Mouse (Mus musculus): Measurements from ENCODE around the gene Cep95.
"Not testable (repeated sequence)": the region's sequence is repeated elsewhere in the genome, so short reads cannot be mapped to it uniquely, and the experiment has no call there.

Cep95 gene

GRCm38 (mm10) chr11:106788775-106789459 lies at the start of gene Cep95, which contains the start of gene Ddx5:
Gene Cep95 (plus strand): TSS chr11:106789252.
Gene Ddx5 (minus strand): TSS chr11:106789185.
- peak; percentile 100 for DNase-seq (ENCODE audit: low read depth, low spot score)

- DNase-seq (ENCODE audit: low read depth, low spot score), result not testable (repeated sequence)
These were observed 48.3 kb upstream of the Cep95 start for GRCm38 (mm10) chr11:106740724-106741123.

- DNase-seq (ENCODE audit: low read depth, low spot score), result peak; percentile 77
These were observed 47.8 kb upstream of the Cep95 start for GRCm38 (mm10) chr11:106741232-106741631.

- no peak for DNase-seq (ENCODE audit: low read depth, low spot score)
These were observed 47.2 kb upstream of the Cep95 start for GRCm38 (mm10) chr11:106741826-106742225.

DNA sequence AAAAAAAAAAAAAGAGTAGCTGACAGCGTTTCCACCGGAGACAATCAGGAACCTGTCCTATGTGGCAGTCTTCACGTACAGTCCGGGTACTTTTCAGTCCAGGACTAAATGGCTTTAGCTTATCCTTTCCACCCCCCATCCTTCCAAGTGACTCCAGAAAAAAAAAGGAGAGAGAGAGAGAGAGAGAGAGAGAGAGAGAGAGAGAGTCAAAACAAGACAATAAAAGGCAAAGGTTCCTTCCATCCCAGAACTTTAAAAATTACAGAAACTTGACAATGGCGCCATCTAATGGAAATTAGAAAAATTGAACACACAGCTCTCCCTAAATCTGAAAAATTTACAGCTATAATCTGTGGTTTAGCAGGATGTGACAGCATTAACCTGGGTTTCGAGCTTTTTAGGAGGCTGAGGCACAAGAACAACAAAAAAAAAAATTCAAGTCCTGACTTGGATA lies 46.6 kb upstream of the Cep95 start:
- DNase-seq (ENCODE audit: low read depth, low spot score), result peak; percentile 59

GRCm38 (mm10) chr11:106744949-106745348 lies 44.1 kb upstream of the Cep95 start:
- DNase-seq (ENCODE audit: low read depth, low spot score), result no peak

DNA sequence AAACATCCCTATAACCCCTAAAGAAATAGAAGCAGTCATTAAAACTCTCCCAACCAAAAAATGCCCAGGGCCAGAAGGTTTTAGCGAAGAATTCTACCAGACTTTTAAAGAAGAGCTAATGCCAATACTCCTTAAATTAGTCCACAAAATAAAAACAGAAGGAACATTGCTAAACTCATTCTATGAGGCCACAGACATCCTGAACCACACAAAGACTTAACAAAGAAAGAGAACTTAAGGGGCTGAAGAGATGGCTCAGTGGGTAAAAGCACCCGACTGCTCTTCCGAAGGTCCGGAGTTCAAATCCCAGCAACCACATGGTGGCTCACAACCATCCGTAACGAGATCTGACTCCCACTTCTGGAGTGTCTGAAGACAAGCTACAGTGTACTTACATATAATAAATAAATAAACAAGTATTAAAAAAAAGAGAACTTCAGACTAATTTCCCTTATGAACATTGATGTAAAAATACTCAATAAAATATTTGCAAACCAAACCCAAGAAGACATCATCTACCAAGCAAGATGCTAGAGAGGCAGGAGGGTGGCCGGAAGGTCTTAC lies 39.4 kb upstream of the Cep95 start:
- DNase-seq (ENCODE audit: low read depth, low spot score), result not testable (repeated sequence)

GRCm38 (mm10) chr11:106750121-106750751 lies 38.8 kb upstream of the Cep95 start, which contains the start of gene Pecam1:
Gene Pecam1 (minus strand): TSS chr11:106750628.
- no peak for DNase-seq (ENCODE audit: low read depth, low spot score)

GRCm38 (mm10) chr11:106751039-106752018 lies 37.7 kb upstream of the Cep95 start, which contains the start of gene Milr1:
Gene Milr1 (plus strand): TSS chr11:106751226.
- DNase-seq (ENCODE audit: low read depth, low spot score), result no peak

- peak; percentile 44 for DNase-seq (ENCODE audit: low read depth, low spot score)
These were observed 36.9 kb upstream of the Cep95 start for GRCm38 (mm10) chr11:106752103-106752502.

- no peak for DNase-seq (ENCODE audit: low read depth, low spot score)
These were observed 35.7 kb upstream of the Cep95 start for GRCm38 (mm10) chr11:106753314-106753713.

- no peak for DNase-seq (ENCODE audit: low read depth, low spot score)
These were observed 33.5 kb upstream of the Cep95 start for GRCm38 (mm10) chr11:106755583-106755982.

- peak; percentile 30 for DNase-seq (ENCODE audit: low read depth, low spot score)
These were observed 30.0 kb upstream of the Cep95 start for GRCm38 (mm10) chr11:106759028-106759427.

DNA sequence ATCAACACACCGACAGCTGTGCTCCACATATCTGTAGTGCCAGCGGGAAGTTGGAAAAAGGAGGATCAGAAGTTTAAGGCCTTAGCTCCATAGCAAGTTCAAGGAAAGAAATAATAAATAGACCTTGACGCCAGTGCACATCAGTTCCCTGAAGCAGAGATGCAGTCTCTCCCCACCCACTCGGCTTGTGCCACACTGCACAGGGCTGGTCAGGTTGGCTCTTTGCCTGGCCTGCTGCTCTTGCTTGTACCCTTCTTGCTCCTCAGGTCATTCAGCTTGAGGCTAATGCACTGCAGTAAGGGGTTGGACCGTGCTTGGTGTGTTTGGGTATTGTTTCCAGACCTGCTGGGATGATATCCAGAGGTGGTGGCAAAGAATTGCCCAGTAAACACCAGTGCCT lies 28.5 kb upstream of the Cep95 start:
- no peak for DNase-seq (ENCODE audit: low read depth, low spot score)

GRCm38 (mm10) chr11:106762139-106762799 lies 26.8 kb upstream of the Cep95 start:
- DNase-seq (ENCODE audit: low read depth, low spot score), result no peak

GRCm38 (mm10) chr11:106762800-106763185 lies 26.3 kb upstream of the Cep95 start:
- DNase-seq (ENCODE audit: low read depth, low spot score), result no peak

- DNase-seq (ENCODE audit: low read depth, low spot score), result no peak
These were observed 22.4 kb upstream of the Cep95 start for GRCm38 (mm10) chr11:106766611-106767162.

DNA sequence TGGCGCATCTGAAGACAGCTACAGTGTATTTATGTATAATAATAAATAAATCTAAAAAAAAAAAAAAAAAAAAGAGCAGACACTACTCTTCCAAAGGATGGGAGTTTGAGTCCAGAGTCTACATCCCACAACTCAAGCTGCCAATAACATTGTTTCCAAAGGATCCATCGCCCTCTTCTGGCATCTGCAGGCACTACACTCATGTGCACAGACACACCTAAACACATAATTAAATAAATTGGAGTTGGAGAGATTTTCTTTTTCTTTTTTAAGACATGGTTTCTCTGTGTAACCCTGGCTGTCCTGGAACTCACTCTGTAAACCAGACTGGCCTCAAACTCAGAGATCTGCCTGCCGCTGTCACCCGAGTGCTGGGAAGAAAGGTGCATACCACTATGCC lies 21.5 kb upstream of the Cep95 start:
- DNase-seq (ENCODE audit: low read depth, low spot score), result no peak

- no peak for DNase-seq (ENCODE audit: low read depth, low spot score)
These were observed 18.7 kb upstream of the Cep95 start for GRCm38 (mm10) chr11:106770195-106770974.

GRCm38 (mm10) chr11:106773061-106773460 lies 16.0 kb upstream of the Cep95 start:
- no peak for DNase-seq (ENCODE audit: low read depth, low spot score)
